Mouse (Mus musculus) limb, embryonic 11.5 days (tissue): ENCODE measurements around the gene Pla2g10. TPM values are rescaled to one million over a fixed set of nuclear protein-coding genes. Genes with fewer than 3 reads are reported as not detected.

Source experiments
- polyA plus RNA-seq: library from polyadenylated mRNA; unstranded; fragments of >200 nt; fragmentation: Nextera tagmentation; extraction: Ambion mirVana; gene quantifications from 2 replicates; pipeline ENCODE4 v1.2.1, GENCODE M21; 2014

Pla2g10 gene
- polyA plus RNA-seq, 1 experiment from 2014 or later: not detected

Other genes starting within 250 kb of the Pla2g10 start
- gene Parn, start 62.8 kb downstream of the Pla2g10 start, polyA plus RNA-seq: 41.7 and 45.5 TPM in 2 replicates
- 39.2 and 41.3 TPM in 2 replicates for gene Bfar, start 59.1 kb downstream of the Pla2g10 start, polyA plus RNA-seq
- gene 3110001I22Rik, start 59.1 kb downstream of the Pla2g10 start, polyA plus RNA-seq: 9.5 and 9.9 TPM in 2 replicates
- gene Rrn3, start 49.7 kb upstream of the Pla2g10 start, polyA plus RNA-seq: 75.0 and 85.3 TPM in 2 replicates
- gene Ntan1, start 87.9 kb upstream of the Pla2g10 start, polyA plus RNA-seq: 153 and 158 TPM in 2 replicates
- gene Pdxdc1, start 172.1 kb upstream of the Pla2g10 start, polyA plus RNA-seq: 84.4 and 87.6 TPM in 2 replicates
- 2.6 and 3.1 TPM in 2 replicates for gene Mpv17l, start 172.2 kb upstream of the Pla2g10 start, polyA plus RNA-seq